Mouse (Mus musculus) spleen, postnatal 0 days (tissue): ENCODE data around the gene Tas2r140. TPM values are rescaled to one million over a fixed set of nuclear protein-coding genes. Genes with fewer than 3 reads are reported as not detected.

Experiments
- polyA plus RNA-seq: library from polyadenylated mRNA; unstranded; fragments of >200 nt; fragmentation: Nextera tagmentation; extraction: Ambion mirVana; gene quantifications from 2 replicates; pipeline ENCODE4 v1.2.1, GENCODE M21; 2015

The Tas2r140 gene
- not detected in 2 replicates for polyA plus RNA-seq

GRCm38 (mm10) chr6:133055716-133056115 is at the start of gene Tas2r140:
Tas2r140 (minus strand) TSS chr6:133055816.

GRCm38 (mm10) chr6:133104609-133104921 is 48.9 kb upstream of the Tas2r140 start, which contains the start of gene Smim10l1:
Smim10l1 (plus strand) TSS chr6:133104909.

DNA sequence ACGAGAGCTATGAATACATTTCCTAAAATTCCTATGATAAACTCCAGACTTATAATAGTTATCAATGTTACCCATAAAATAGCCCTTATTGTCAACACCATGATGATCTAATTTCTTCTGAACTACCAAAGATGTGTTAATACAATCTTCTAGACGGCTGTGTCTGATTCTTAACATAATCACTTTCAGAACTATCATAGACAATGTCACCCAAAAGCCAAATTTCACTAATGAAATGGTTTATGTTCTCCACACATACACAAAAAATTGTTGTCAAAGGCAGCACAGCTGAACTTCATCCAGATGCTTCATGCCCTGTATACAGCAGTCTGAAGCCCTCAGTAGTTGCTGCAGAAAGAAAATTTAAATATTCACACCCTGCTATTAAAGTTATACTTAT is 18.6 kb downstream of the Tas2r140 start, which contains the start of gene Tas2r103:
Gene Tas2r103 (minus strand): TSS at position 101 of the 400 bp plus-strand sequence.

Other genes with a start within 250 kb of the Tas2r140 start
- gene Tas2r123, start 208.7 kb downstream of the Tas2r140 start, polyA plus RNA-seq = not detected in 2 replicates
- gene Tas2r116, start 200.4 kb downstream of the Tas2r140 start, polyA plus RNA-seq = not detected in 2 replicates
- not detected in 2 replicates for gene Tas2r110, start 187.8 kb downstream of the Tas2r140 start, polyA plus RNA-seq
- gene Tas2r113, start 162.8 kb downstream of the Tas2r140 start, polyA plus RNA-seq = not detected in 2 replicates
- gene Tas2r125, start 146.2 kb downstream of the Tas2r140 start, polyA plus RNA-seq = not detected in 2 replicates
- not detected in 2 replicates for gene Tas2r129, start 104.7 kb downstream of the Tas2r140 start, polyA plus RNA-seq
- not detected in 2 replicates for gene Tas2r131, start 97.9 kb downstream of the Tas2r140 start, polyA plus RNA-seq
- gene Tas2r109, start 74.9 kb downstream of the Tas2r140 start, polyA plus RNA-seq = not detected in 2 replicates
- not detected in 2 replicates for gene Tas2r103, start 18.7 kb downstream of the Tas2r140 start, polyA plus RNA-seq
- 32.3 and 38.9 TPM in 2 replicates for gene Smim10l1, start 49.1 kb upstream of the Tas2r140 start, polyA plus RNA-seq
- gene 5530400C23Rik, start 236.4 kb upstream of the Tas2r140 start, polyA plus RNA-seq = not detected in 2 replicates